Mouse (Mus musculus) gastrocnemius, adult 2 months (tissue): Measurements from ENCODE around the gene Zranb3. TPM values are rescaled to one million over a fixed set of nuclear protein-coding genes. Genes with fewer than 3 reads are reported as not detected.
A peak's percentile ranks its signal among the peaks of the same experiment; 100 is the strongest.

Experiments
- DNase-seq: peaks from one replicate; pipeline ENCODE4 v3.0.0; 2022
- H3K27ac ChIP-seq: fragments of 200-600 bp; 2 replicates; pipeline ENCODE4 v1.8.1; 2022; ENCODE audit warnings: mild to moderate bottlenecking
- H3K4me3 ChIP-seq: fragments of 200-600 bp; 2 replicates; pipeline ENCODE4 v1.8.1; 2022; ENCODE audit warnings: mild to moderate bottlenecking, moderate library complexity
- CTCF ChIP-seq: fragments of 200-600 bp; IDR thresholded peaks from 2 replicates; pipeline ENCODE4 v1.8.1; 2022; ENCODE audit warnings: antibody characterized with exemption, mild to moderate bottlenecking, moderate library complexity
- intact Hi-C: fragments of 180-260 bp; cut with DNase I; formaldehyde crosslinking; loops from one replicate; pipeline ENCODE4 v1.15.1; 2025
- total RNA-seq, 2 experiments: library from RNA; stranded (reverse); gene quantifications; 2 replicates each; pipeline ENCODE4 v1.2.3; 2021

Gene Zranb3
- total RNA-seq, 2 experiments from 2014 or later: 5.5 to 6.2 TPM

- no peak for TF ChIP-seq CTCF
- Histone ChIP-seq H3K27ac (peak overlapping the region; percentile 81), H3K4me3 (no peak overlapping the region)
- intact Hi-C loops: loop anchor here (5.0 kb wide), 1 partner anchor 89 kb away; no protein-coding TSS in a partner anchor
- DNase-seq: peak; percentile 47
Measured at GRCm38 (mm10) chr1:128080936-128081696, 21.7 kb downstream of the Zranb3 start.

GRCm38 (mm10) chr1:128078646-128079045, 24.2 kb downstream of the Zranb3 start:
- peak; percentile 21 for DNase-seq
- TF ChIP-seq CTCF: no peak
- Histone ChIP-seq H3K4me3 (no peak overlapping the region), H3K27ac (peak overlapping the region; percentile 81)
- intact Hi-C loops: no loop called here

GRCm38 (mm10) chr1:128077788-128078187, 25.1 kb downstream of the Zranb3 start:
- intact Hi-C loops: no loop called here
- Histone ChIP-seq H3K4me3 (no peak overlapping the region), H3K27ac (no peak overlapping the region)
- no peak for DNase-seq
- TF ChIP-seq CTCF: no peak

- DNase-seq: no peak
- Histone ChIP-seq H3K27ac (no peak overlapping the region), H3K4me3 (no peak overlapping the region)
- TF ChIP-seq CTCF: no peak
- intact Hi-C loops: no loop called here
Measured at GRCm38 (mm10) chr1:128076791-128077479, 25.9 kb downstream of the Zranb3 start.

GRCm38 (mm10) chr1:128073051-128073450, 29.8 kb downstream of the Zranb3 start:
- no peak overlapping the region for H3K4me3 ChIP-seq
- no peak for TF ChIP-seq CTCF
- H3K27ac ChIP-seq: no peak overlapping the region
- intact Hi-C loops: no loop called here
- DNase-seq: no peak

GRCm38 (mm10) chr1:128070003-128070402, 32.8 kb downstream of the Zranb3 start:
- no peak overlapping the region for H3K27ac ChIP-seq
- TF ChIP-seq CTCF: no peak
- no peak overlapping the region for H3K4me3 ChIP-seq
- no peak for DNase-seq
- intact Hi-C loops: no loop called here

GRCm38 (mm10) chr1:128068945-128069397, 33.9 kb downstream of the Zranb3 start:
- H3K27ac ChIP-seq: no peak overlapping the region
- no peak for DNase-seq
- TF ChIP-seq CTCF: no peak
- no peak overlapping the region for H3K4me3 ChIP-seq
- intact Hi-C loops: no loop called here

GRCm38 (mm10) chr1:128064716-128065115, 38.1 kb downstream of the Zranb3 start:
- no peak for DNase-seq
- intact Hi-C loops: no loop called here
- Histone ChIP-seq H3K4me3 (no peak overlapping the region), H3K27ac (no peak overlapping the region)
- TF ChIP-seq CTCF: no peak

GRCm38 (mm10) chr1:128062167-128062566, 40.7 kb downstream of the Zranb3 start:
- intact Hi-C loops: no loop called here
- H3K4me3 ChIP-seq: no peak overlapping the region
- no peak for DNase-seq

GRCm38 (mm10) chr1:128061401-128061800, 41.4 kb downstream of the Zranb3 start:
- Histone ChIP-seq H3K27ac (no peak overlapping the region), H3K4me3 (no peak overlapping the region)
- no peak for DNase-seq
- intact Hi-C loops: no loop called here
- TF ChIP-seq CTCF: no peak

More at GRCm38 (mm10) chr1:128062167-128062566, 40.7 kb downstream of the Zranb3 start:
- H3K27ac ChIP-seq: no peak overlapping the region
- no peak for TF ChIP-seq CTCF

- no peak overlapping the region for H3K27ac ChIP-seq
- H3K4me3 ChIP-seq: no peak overlapping the region
- no peak for DNase-seq
- intact Hi-C loops: no loop called here
- TF ChIP-seq CTCF: no peak
Measured at GRCm38 (mm10) chr1:128060655-128061344, 42.0 kb downstream of the Zranb3 start.

- intact Hi-C loops: no loop called here
- Histone ChIP-seq H3K4me3 (no peak overlapping the region), H3K27ac (no peak overlapping the region)
- no peak for DNase-seq
- no peak for TF ChIP-seq CTCF
Measured at GRCm38 (mm10) chr1:128058625-128059024, 44.2 kb downstream of the Zranb3 start.

- H3K4me3 ChIP-seq: no peak overlapping the region
- intact Hi-C loops: no loop called here
- no peak for DNase-seq
- H3K27ac ChIP-seq: no peak overlapping the region
- TF ChIP-seq CTCF: no peak
Measured at GRCm38 (mm10) chr1:128057269-128057668, 45.6 kb downstream of the Zranb3 start.
